Mouse (Mus musculus) heart, embryonic 15.5 days (tissue): ENCODE data around the gene Nelfa. TPM values are rescaled to one million over a fixed set of nuclear protein-coding genes. Genes with fewer than 3 reads are reported as not detected.
"Not testable (repeated sequence)": the region's sequence is repeated elsewhere in the genome, so short reads cannot be mapped to it uniquely, and the experiment has no call there.

Experiments
- ATAC-seq: fragments of 200-750 bp; cut with Nextera tagmentation; replicated peaks from 2 replicates; pipeline ENCODE4 v1.8.0; 2017; ENCODE audit warnings: low read depth, moderate TSS enrichment; ENCODE audit not compliant: insufficient number of reproducible peaks, insufficient read depth, low FRiP score
- H3K27ac ChIP-seq: fragments of 300-500 bp; sonication (generic); 2 replicates; pipeline ENCODE4 v1.5.1; 2015; ENCODE audit warnings: mild to moderate bottlenecking, inconsistent platforms
- H3K27me3 ChIP-seq: fragments of 300-500 bp; sonication (generic); 2 replicates; pipeline ENCODE4 v1.6.1; 2015; ENCODE audit warnings: inconsistent platforms
- H3K36me3 ChIP-seq: fragments of 300-500 bp; sonication (generic); 2 replicates; pipeline ENCODE4 v1.6.1; 2015; ENCODE audit warnings: mild to moderate bottlenecking, inconsistent platforms
- H3K4me1 ChIP-seq: fragments of 300-500 bp; sonication (generic); replicated peaks from 2 replicates; pipeline ENCODE4 v1.6.1; 2015; ENCODE audit warnings: inconsistent platforms
- H3K4me2 ChIP-seq: fragments of 300-500 bp; sonication (generic); 2 replicates; pipeline ENCODE4 v1.6.1; 2015; ENCODE audit warnings: inconsistent platforms, mild to moderate bottlenecking, moderate library complexity
- H3K4me3 ChIP-seq: fragments of 300-500 bp; sonication (generic); 2 replicates; pipeline ENCODE4 v1.5.1; 2015; ENCODE audit warnings: mild to moderate bottlenecking, inconsistent platforms
- H3K9ac ChIP-seq: fragments of 300-500 bp; sonication (generic); 2 replicates; pipeline ENCODE4 v1.6.1; 2015; ENCODE audit warnings: mild to moderate bottlenecking, inconsistent platforms
- H3K9me3 ChIP-seq: fragments of 300-500 bp; sonication (generic); replicated peaks from 2 replicates; pipeline ENCODE4 v1.6.1; 2016; ENCODE audit warnings: inconsistent platforms
- WGBS: fragments of 180-500 bp; shearing (Covaris S2); methylation state at CpG from one replicate; pipeline ENCODE4 v1.1.7; 2015; ENCODE audit warnings: mixed read lengths; 5-methylcytosine and 5-hydroxymethylcytosine counted together
- polyA plus RNA-seq: library from polyadenylated mRNA; unstranded; fragments of >200 nt; fragmentation: Nextera tagmentation; extraction: Ambion mirVana; gene quantifications from 2 replicates; pipeline ENCODE4 v1.2.1, GENCODE M21; 2015

The Nelfa gene
- polyA plus RNA-seq, 1 experiment from 2014 or later = 24.6 TPM

DNA sequence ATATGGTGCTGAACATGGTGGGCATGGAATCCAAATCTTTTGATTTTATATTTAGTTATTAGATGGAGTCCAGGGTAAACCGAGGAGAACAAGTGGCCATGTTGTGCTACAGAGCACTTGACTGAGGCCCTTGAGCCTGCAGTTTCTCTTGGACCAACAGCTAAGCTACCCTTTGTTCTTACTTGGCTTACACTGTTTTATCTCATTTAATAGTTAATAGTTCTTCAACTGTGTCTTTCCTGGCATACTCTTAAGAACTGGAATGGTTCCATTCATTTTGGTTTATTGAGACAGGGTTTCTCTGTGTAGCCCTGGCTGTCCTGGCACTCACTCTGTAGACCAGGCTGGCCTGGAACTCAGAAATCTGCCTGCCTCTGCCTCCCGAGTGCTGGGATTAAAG, 19.6 kb downstream of the Nelfa start:
- ATAC-seq, H3K9me3 ChIP-seq, H3K4me3 ChIP-seq, H3K4me1 ChIP-seq, H3K27me3 ChIP-seq, H3K4me2 ChIP-seq, H3K9ac ChIP-seq, H3K27ac ChIP-seq: not testable (repeated sequence)
- WGBS = 91% methylated on average over 2 of the region's 2 CpGs
- peaks cover 57% of the 10 kb centered on the region for H3K36me3 ChIP-seq

DNA sequence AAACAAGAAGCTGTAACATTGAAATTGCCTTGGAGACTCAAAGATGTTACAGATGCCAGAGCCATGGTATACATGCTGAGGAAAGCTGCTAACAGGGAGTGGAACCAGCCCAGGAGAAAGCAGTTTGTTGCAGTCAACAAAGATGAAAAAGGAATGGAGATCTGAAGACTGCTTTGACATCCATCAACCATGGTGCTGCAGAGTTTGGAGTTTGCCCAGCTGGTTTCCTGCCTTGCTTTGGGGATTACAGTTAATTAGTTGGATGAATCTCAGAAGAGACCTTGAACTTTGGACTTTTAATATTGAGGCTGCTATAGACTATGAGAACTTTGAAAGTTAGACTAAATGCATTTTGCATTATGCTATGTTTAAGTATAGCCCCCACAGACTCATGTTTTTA, 21.2 kb downstream of the Nelfa start:
- H3K36me3 ChIP-seq = peaks cover 45% of the 10 kb centered on the region
- not testable (repeated sequence) for H3K27me3 ChIP-seq, H3K4me2 ChIP-seq, ATAC-seq, H3K9ac ChIP-seq, H3K27ac ChIP-seq, H3K9me3 ChIP-seq, H3K4me1 ChIP-seq, H3K4me3 ChIP-seq

DNA sequence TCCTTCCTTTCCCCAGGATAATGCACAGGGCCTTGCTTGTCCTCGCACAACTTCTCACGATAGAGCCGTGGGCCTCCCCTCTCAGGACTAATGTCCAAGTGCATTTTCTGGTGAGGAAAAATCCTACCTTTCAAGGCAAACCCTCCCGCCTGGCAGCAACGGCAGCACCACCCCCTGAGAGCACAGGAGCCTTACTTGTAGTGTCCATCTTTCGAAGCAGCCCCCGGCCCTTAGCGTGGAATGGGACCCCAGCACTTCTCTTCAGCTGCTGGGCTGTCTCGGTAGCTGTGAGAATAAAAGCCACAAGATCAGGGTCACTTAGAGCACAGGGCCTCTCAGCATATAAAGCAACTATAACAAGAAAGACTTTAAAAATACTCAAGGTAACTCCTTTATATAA, 33.0 kb downstream of the Nelfa start:
- Histone ChIP-seq H3K36me3 (peaks cover 47% of the 10 kb centered on the region), H3K9me3 (no peaks in the 10 kb centered on the region), H3K27ac (no peak overlapping the region), H3K27me3 (no peaks in the 10 kb centered on the region), H3K4me3 (no peak overlapping the region), H3K4me1 (0 out of 2 replicates have a peak, but pooled peaks cover 4% of the 10 kb centered on the region), H3K4me2 (no peak overlapping the region), H3K9ac (no peak overlapping the region)
- WGBS = 91% methylated on average over 9 of the region's 9 CpGs
- ATAC-seq = no peak

DNA sequence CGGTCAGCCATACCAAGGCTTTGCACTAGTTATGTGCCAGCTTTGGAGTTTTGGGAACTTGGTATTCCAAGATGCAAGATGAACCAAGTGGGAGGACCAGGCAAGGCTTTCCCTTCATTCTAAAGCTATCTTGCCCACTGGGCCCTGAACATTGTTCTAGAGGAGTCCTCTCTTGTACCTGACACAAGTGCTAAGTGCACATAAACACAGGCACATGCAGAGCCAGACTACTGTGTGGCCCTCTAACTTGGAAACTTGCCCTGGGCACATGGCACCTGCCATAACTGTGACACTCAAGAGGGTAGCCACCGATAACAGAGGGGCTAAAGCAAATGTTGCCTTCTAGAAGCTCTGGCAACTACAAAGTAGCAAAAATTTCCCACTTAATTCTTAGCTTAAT, 33.5 kb downstream of the Nelfa start:
- 0 out of 2 replicates have a peak, but pooled peaks cover 4% of the 10 kb centered on the region for H3K4me1 ChIP-seq
- H3K9me3 ChIP-seq = no peaks in the 10 kb centered on the region
- no peak overlapping the region for H3K9ac ChIP-seq
- H3K4me2 ChIP-seq = no peak overlapping the region
- no peaks in the 10 kb centered on the region for H3K27me3 ChIP-seq
- 67% methylated on average over 2 of the region's 2 CpGs for WGBS
- peaks cover 51% of the 10 kb centered on the region for H3K36me3 ChIP-seq
- no peak overlapping the region for H3K4me3 ChIP-seq
- H3K27ac ChIP-seq = no peak overlapping the region
- no peak; the same call in 1 of the 2 replicates for ATAC-seq

DNA sequence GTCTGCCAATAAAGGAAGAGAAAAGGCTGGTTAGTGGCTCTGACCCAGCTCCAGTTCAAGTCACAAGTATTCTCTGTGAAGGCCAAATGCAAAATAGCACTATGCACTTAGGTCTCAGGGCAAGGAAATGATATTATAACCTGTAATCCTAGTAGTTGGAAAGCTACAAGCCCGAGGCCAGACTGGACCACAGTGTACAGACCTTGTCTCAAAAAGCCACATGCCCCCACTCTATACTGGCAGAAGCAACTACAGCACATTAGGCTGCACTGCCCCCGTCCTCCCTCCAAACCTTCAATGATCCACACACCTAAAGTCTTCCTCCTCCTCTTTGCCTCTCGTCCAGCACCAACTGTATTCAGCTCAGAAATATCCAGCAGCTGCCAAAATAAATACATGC, 34.9 kb downstream of the Nelfa start:
- Histone ChIP-seq H3K9me3 (no peaks in the 10 kb centered on the region), H3K4me1 (0 out of 2 replicates have a peak, but pooled peaks cover 4% of the 10 kb centered on the region), H3K9ac (no peak overlapping the region), H3K27me3 (no peaks in the 10 kb centered on the region), H3K36me3 (peaks cover 64% of the 10 kb centered on the region), H3K4me2 (no peak overlapping the region), H3K4me3 (no peak overlapping the region), H3K27ac (no peak overlapping the region)
- 77% methylated on average over 3 of the region's 3 CpGs for WGBS
- no peak for ATAC-seq

DNA sequence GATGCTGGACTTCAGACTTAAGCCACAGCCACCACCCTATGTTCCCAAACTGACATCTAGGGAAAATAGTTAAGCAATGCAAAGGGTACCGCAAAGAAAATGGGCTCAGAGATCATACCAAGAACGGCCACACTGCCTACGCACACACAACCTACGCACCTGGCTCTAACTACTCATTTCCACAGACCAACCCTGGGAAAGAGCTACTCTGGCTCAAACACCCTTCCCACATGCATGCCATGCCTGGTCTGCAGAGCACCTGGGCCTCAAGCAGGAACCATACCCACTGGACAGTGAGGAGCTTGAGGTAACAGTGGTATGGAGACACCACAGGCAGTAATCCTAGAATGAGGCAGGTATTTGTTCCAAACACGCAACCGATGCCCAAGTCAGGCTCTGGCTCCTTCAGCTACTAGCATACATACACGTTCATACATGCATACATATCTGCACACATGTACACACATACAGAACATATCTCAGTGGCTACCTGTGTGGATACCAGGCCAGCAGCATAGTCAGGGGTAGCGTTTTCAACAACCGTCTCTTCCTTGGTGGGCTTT, 35.4 kb downstream of the Nelfa start:
- Histone ChIP-seq H3K9ac (no peak overlapping the region), H3K4me1 (0 out of 2 replicates have a peak, but pooled peaks cover 4% of the 10 kb centered on the region), H3K36me3 (peaks cover 69% of the 10 kb centered on the region), H3K27ac (no peak overlapping the region), H3K9me3 (no peaks in the 10 kb centered on the region), H3K4me2 (no peak overlapping the region), H3K27me3 (no peaks in the 10 kb centered on the region), H3K4me3 (no peak overlapping the region)
- WGBS = 96% methylated on average over 9 of the region's 9 CpGs
- ATAC-seq = no peak

DNA sequence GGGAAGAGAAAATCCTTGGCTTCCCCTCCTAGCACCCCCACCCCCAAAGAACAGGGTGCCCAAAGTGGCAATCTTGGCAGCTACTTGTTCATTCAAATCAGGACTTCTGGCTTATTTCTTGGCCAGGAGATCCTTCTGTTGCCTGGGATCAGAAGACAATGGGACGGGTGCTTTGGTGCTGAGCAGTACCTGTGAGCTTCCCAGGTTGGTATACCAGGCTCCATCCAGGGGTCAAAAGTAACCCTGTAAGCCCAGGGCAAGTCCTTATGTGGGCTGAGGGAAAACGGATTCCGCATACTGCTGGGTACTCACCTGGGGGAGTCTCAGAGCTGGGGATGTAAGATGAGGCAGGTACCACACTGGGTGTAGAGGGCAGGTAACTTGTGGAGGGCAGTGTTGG, 36.1 kb downstream of the Nelfa start:
- no peak for ATAC-seq
- 90% methylated on average over 3 of the region's 3 CpGs for WGBS
- Histone ChIP-seq H3K4me1 (0 out of 2 replicates have a peak, but pooled peaks cover 4% of the 10 kb centered on the region), H3K36me3 (peaks cover 76% of the 10 kb centered on the region), H3K4me3 (no peak overlapping the region), H3K27me3 (no peaks in the 10 kb centered on the region), H3K27ac (no peak overlapping the region), H3K4me2 (no peak overlapping the region), H3K9ac (no peak overlapping the region), H3K9me3 (no peaks in the 10 kb centered on the region)

DNA sequence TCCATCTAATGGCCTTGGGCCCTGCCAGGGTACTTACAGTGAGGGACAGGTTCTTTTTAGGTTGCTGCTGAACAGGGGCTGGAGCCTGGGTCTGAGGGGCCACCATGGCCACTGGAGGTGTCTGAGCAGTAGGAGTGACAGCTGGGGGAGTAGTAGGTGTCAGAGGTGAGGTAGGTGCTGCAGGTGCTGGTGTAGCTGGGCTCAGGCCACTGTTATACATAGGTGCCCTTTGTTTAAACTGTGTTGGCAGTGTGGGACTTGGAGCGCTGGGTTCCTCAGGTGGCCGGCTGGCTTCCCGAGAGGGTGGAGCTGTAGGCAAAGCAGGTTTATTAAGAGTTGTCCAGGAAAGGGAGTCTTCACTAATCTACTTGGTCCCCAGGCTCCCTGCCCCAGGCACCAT, 37.0 kb downstream of the Nelfa start:
- WGBS = 87% methylated on average over 3 of the region's 3 CpGs
- Histone ChIP-seq H3K27ac (no peak overlapping the region), H3K9me3 (no peaks in the 10 kb centered on the region), H3K27me3 (no peaks in the 10 kb centered on the region), H3K4me1 (0 out of 2 replicates have a peak, but pooled peaks cover 4% of the 10 kb centered on the region), H3K4me3 (no peak overlapping the region), H3K36me3 (peaks cover 84% of the 10 kb centered on the region), H3K9ac (no peak overlapping the region), H3K4me2 (no peak overlapping the region)
- ATAC-seq = no peak

DNA sequence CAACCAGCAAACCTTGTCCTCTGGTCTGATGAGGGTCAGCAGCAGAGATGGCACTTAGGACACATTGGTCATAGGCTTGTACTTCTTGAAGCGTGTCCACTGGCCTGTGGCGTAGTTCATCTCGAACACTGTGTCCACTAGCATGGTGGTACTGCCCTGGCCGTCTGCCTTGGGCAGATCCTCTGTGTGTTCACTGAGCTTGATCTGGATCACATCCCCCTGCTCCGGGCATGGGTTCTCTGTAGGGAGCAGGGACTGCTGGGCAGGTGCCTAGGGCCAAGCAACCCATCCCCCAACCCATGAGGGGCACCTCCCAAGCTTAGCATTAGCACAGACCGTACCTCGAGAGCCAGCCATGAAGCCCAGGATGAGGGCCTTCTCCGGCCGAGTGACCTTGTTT, 37.5 kb downstream of the Nelfa start:
- H3K27ac ChIP-seq = no peak overlapping the region
- no peak overlapping the region for H3K4me2 ChIP-seq
- H3K36me3 ChIP-seq = peaks cover 90% of the 10 kb centered on the region
- H3K4me1 ChIP-seq = 0 out of 2 replicates have a peak, but pooled peaks cover 4% of the 10 kb centered on the region
- H3K4me3 ChIP-seq = no peak overlapping the region
- no peak for ATAC-seq
- WGBS = 89% methylated on average over 9 of the region's 9 CpGs
- no peaks in the 10 kb centered on the region for H3K27me3 ChIP-seq
- H3K9ac ChIP-seq = no peak overlapping the region
- H3K9me3 ChIP-seq = no peaks in the 10 kb centered on the region

DNA sequence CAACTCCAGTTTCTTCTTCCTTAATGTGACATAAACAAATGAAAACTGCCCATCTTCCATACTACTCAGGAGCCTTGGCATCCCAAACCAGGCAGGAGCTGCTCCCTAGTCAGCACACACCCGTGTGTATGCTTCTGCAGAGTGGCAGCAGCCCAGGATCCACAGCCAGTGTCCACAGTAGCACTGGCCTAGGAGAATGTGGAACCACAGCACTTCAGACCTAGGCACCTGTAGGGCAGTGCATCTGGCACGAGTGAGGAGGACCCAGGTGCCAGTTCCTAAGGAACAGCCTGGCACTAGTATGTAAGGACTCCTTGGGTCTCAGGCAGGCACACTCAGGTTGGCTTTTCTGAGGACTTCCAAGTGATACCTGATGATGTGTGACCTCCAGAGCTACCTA, 39.1 kb downstream of the Nelfa start:
- Histone ChIP-seq H3K4me3 (no peak overlapping the region), H3K4me2 (no peak overlapping the region), H3K9me3 (no peaks in the 10 kb centered on the region), H3K27me3 (no peaks in the 10 kb centered on the region), H3K27ac (no peak overlapping the region), H3K36me3 (peaks cover 98% of the 10 kb centered on the region), H3K9ac (no peak overlapping the region), H3K4me1 (no peaks in the 10 kb centered on the region)
- WGBS = 80% methylated on average over 2 of the region's 2 CpGs
- ATAC-seq = no peak

DNA sequence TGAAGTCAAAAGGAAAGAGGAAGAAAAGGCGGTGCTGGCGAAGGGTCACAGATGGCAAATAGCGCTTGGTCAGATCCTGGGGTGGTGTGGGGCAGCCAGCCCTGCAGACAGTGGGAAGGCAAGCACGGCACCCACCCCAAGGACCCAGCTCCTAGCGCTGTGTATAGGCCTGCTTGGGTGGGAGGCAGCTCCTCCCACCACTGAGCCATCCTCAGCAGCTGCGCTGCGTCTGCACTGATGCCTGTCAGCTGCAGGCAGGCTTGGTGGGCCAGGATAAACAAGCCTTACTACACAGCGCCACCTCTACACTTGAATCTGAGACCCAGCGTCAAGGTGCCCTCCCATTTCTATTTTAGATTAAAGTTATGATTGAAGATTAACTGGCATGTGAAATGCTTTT, 41.1 kb downstream of the Nelfa start:
- no peaks in the 10 kb centered on the region for H3K27me3 ChIP-seq
- H3K4me1 ChIP-seq = no peaks in the 10 kb centered on the region
- no peaks in the 10 kb centered on the region for H3K9me3 ChIP-seq
- H3K9ac ChIP-seq = no peak overlapping the region
- H3K27ac ChIP-seq = no peak overlapping the region
- peaks cover 94% of the 10 kb centered on the region for H3K36me3 ChIP-seq
- no peak overlapping the region for H3K4me3 ChIP-seq
- ATAC-seq = no peak
- no peak overlapping the region for H3K4me2 ChIP-seq
- 82% methylated on average over 9 of the region's 9 CpGs for WGBS

DNA sequence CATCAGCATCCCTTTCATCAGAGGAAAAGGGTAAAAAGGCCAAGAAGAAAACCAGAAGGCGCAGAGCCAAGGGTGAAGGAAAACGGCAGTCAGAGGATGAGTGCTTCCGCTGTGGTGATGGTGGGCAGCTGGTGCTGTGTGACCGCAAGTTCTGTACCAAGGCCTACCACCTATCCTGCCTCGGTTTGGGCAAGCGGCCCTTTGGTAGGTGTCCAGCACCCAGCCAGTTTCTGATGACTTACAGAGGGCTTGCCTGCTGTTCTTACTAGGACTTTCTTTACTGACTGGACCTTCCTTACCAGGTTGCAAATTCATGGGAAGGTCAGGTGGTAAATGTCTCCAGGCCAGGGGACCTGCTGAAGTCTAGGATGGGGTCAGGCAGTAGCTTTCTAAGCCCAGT, 42.8 kb downstream of the Nelfa start:
- H3K9ac ChIP-seq = no peak overlapping the region
- H3K27me3 ChIP-seq = no peaks in the 10 kb centered on the region
- no peaks in the 10 kb centered on the region for H3K9me3 ChIP-seq
- H3K36me3 ChIP-seq = peaks cover 94% of the 10 kb centered on the region
- no peak overlapping the region for H3K4me2 ChIP-seq
- H3K4me3 ChIP-seq = no peak overlapping the region
- no peaks in the 10 kb centered on the region for H3K4me1 ChIP-seq
- H3K27ac ChIP-seq = no peak overlapping the region
- WGBS = 88% methylated on average over 6 of the region's 6 CpGs
- no peak for ATAC-seq
